Mouse (Mus musculus): ENCODE data around the gene Gm21797. TPM values are rescaled to one million over a fixed set of nuclear protein-coding genes. Genes with fewer than 3 reads are reported as not detected.

Gm21797 gene
- not detected in 2 replicates for polyA plus RNA-seq (2012; rRNA removed)

GRCm38 (mm10) chrY:40775665-40776064 is at the start of gene Gm21797:
Gene Gm21797, minus strand, starts transcription at chrY:40775765.

GRCm38 (mm10) chrY:40804614-40805013 is 29.0 kb upstream of the Gm21797 start, which contains the start of gene Gm20795:
Gene Gm20795, plus strand, starts transcription at chrY:40804914.

Other genes with a start within 250 kb of the Gm21797 start
- gene Gm21852, start 123.8 kb downstream of the Gm21797 start, polyA plus RNA-seq (2012; rRNA removed) = not detected in 2 replicates
- not detected in 2 replicates for gene Gm20795, start 29.1 kb upstream of the Gm21797 start, polyA plus RNA-seq (2012; rRNA removed)